Mouse (Mus musculus): Measurements from ENCODE around the gene Klrb1c. TPM values are rescaled to one million over a fixed set of nuclear protein-coding genes. Genes with fewer than 3 reads are reported as not detected.

Klrb1c gene
- polyA plus RNA-seq, 1 experiment, result 0.25 TPM

- Histone ChIP-seq H3K27ac (ENCODE audit: control insufficient read depth, insufficient read depth, low read depth, low read length) (no peak overlapping the region), H3K27me3 (ENCODE audit: control insufficient read depth, insufficient read depth, low read length) (no peaks in the 10 kb centered on the region), H3K36me3 (ENCODE audit: control insufficient read depth, insufficient read depth, low read length) (no peaks in the 10 kb centered on the region), H3K4me3 (ENCODE audit: control insufficient read depth, low read depth, low read length) (no peak overlapping the region), H3K4me1 (ENCODE audit: control insufficient read depth, insufficient read depth, low read length) (no peaks in the 10 kb centered on the region)
- TF ChIP-seq POLR2A (IDR thresholded peaks at IDR 0.05; ENCODE audit: control insufficient read depth, low read depth, low read length) (no peak), CTCF (IDR thresholded peaks at IDR 0.05; ENCODE audit: control insufficient read depth, insufficient read depth, insufficient replicate concordance, low read depth, low read length) (no peak)
Observed at GRCm38 (mm10) chr6:128734896-128735295, 54.1 kb downstream of the Klrb1c start.

DNA sequence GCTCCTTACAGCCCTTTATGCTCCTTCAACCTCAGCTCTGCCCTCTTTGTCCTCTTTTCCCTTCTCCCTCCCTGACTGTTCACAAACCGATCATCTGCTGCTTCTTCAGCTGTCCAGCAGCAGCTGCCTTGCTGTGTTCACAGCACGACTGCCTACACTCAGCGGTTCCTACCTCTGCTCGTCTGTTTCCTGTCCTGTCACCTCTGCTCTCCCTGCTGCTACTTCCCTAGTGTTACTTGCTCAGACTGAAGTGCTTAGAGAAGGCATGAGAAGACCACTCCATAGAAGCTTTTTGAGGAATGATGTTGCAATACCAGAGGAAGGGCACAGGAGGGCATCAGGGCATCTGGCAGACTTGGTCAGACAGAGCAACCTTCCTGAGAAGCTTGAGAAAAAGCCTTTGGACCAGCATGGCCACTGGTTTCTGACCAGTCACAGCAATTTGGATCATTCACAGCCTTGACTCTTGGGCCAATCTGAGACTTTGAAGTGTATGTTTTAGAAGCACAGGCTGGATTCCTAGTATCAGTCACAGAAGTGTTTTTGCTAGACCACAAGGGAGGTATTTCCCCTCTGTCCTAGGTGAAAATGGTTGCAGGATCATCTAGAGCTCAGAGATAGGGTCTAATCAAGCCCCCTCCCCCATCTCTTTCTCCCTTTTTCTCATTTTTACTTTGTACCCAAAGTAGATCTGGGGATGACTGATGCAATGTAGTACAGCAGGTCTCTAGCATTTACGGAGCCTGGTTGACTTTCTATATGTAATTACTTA, 54.9 kb downstream of the Klrb1c start:
- TF ChIP-seq POLR2A (IDR thresholded peaks at IDR 0.05; ENCODE audit: control insufficient read depth, low read depth, low read length) (no peak), CTCF (IDR thresholded peaks at IDR 0.05; ENCODE audit: control insufficient read depth, insufficient read depth, insufficient replicate concordance, low read depth, low read length) (no peak)
- no peaks in the 10 kb centered on the region for H3K4me1 ChIP-seq (ENCODE audit: control insufficient read depth, insufficient read depth, low read length)
- H3K4me3 ChIP-seq (ENCODE audit: control insufficient read depth, low read depth, low read length), result no peak overlapping the region
- H3K27ac ChIP-seq (ENCODE audit: control insufficient read depth, insufficient read depth, low read depth, low read length), result no peak overlapping the region
- no peaks in the 10 kb centered on the region for H3K27me3 ChIP-seq (ENCODE audit: control insufficient read depth, insufficient read depth, low read length)
- no peaks in the 10 kb centered on the region for H3K36me3 ChIP-seq (ENCODE audit: control insufficient read depth, insufficient read depth, low read length)

DNA sequence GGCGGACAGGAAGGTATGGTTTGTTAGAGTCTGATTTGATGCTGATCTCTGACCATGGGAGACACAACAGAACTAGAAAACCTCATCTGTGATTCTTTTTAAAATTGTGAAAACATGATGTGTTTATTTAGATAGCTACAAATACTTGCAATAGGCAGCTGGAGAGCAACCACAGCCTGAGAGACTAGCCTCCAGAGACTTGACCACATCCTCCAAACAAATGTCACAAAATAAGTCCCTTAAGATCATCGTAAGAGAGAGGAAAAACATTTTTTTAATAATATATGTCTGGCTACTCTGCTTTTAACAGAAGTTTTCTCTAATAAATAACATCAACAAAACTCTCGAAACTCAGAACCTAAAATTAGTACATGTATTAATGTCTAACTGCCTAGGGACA, 57.0 kb downstream of the Klrb1c start:
- no peak for TF ChIP-seq POLR2A (IDR thresholded peaks at IDR 0.05; ENCODE audit: control insufficient read depth, low read depth, low read length)
- no peak for TF ChIP-seq CTCF (IDR thresholded peaks at IDR 0.05; ENCODE audit: control insufficient read depth, insufficient read depth, insufficient replicate concordance, low read depth, low read length)
- Histone ChIP-seq H3K4me1 (ENCODE audit: control insufficient read depth, insufficient read depth, low read length) (no peaks in the 10 kb centered on the region), H3K36me3 (ENCODE audit: control insufficient read depth, insufficient read depth, low read length) (no peaks in the 10 kb centered on the region), H3K27me3 (ENCODE audit: control insufficient read depth, insufficient read depth, low read length) (no peaks in the 10 kb centered on the region), H3K4me3 (ENCODE audit: control insufficient read depth, low read depth, low read length) (no peak overlapping the region), H3K27ac (ENCODE audit: control insufficient read depth, insufficient read depth, low read depth, low read length) (no peak overlapping the region)

Other genes starting within 250 kb of the Klrb1c start
- 0.17 and 0.87 TPM in 2 replicates for gene A2ml1, start 207.6 kb downstream of the Klrb1c start, polyA plus RNA-seq (2012; rRNA removed)
- gene Klrb1a, start 165.7 kb downstream of the Klrb1c start, polyA plus RNA-seq (2012; rRNA removed), result 0.19 TPM in 1 of 2 replicates, not detected in the other
- 0.10 TPM in 2 replicates for gene Clec2h, start 126.8 kb downstream of the Klrb1c start, polyA plus RNA-seq (2012; rRNA removed)
- gene Klrb1, start 66.2 kb downstream of the Klrb1c start, polyA plus RNA-seq (2012; rRNA removed), result 19.1 and 37.2 TPM in 2 replicates
- gene Gm44511, start 37.1 kb upstream of the Klrb1c start, polyA plus RNA-seq (2012; rRNA removed), result not detected in 2 replicates
- gene Klrb1b, start 37.1 kb upstream of the Klrb1c start, polyA plus RNA-seq (2012; rRNA removed), result not detected in 2 replicates
- gene Clec2i, start 98.4 kb upstream of the Klrb1c start, polyA plus RNA-seq (2012; rRNA removed), result 0.07 TPM in 1 of 2 replicates, not detected in the other
- gene BC035044, start 101.9 kb upstream of the Klrb1c start, polyA plus RNA-seq (2012; rRNA removed), result 0.08 and 0.09 TPM in 2 replicates
- gene Clec2g, start 145.2 kb upstream of the Klrb1c start, polyA plus RNA-seq (2012; rRNA removed), result not detected in 2 replicates